Mouse (Mus musculus) brain, embryonic 14.5 days (tissue): ENCODE data around the gene Erp27.

Experiments used
- CTCF ChIP-seq: fragments of 200-500 bp; IDR thresholded peaks from 2 replicates; pipeline ENCODE4 v1.5.1; 2012; ENCODE audit warnings: inconsistent platforms, mild to moderate bottlenecking, moderate library complexity, borderline replicate concordance; ENCODE audit not compliant: insufficient read depth, insufficient read length; ENCODE audit errors: extremely low read depth
- POLR2A ChIP-seq: fragments of 200-500 bp; IDR thresholded peaks from 2 replicates; pipeline ENCODE4 v1.6.1; 2012; ENCODE audit warnings: mild to moderate bottlenecking, inconsistent platforms, borderline replicate concordance; ENCODE audit not compliant: poor library complexity, insufficient read depth, insufficient read length, severe bottlenecking; ENCODE audit errors: extremely low read depth

GRCm38 (mm10) chr6:136858420-136858819, 63.6 kb downstream of the Erp27 start:
- TF ChIP-seq CTCF (no peak), POLR2A (no peak)
